Mouse (Mus musculus) stomach, embryonic 16.5 days (tissue): ENCODE data around the gene Sh3pxd2a. TPM values are rescaled to one million over a fixed set of nuclear protein-coding genes. Genes with fewer than 3 reads are reported as not detected.

Experiments used
- ATAC-seq: fragments of 200-750 bp; cut with Nextera tagmentation; 2 replicates; pipeline ENCODE4 v1.8.0; 2017; ENCODE audit warnings: moderate number of reproducible peaks, moderate TSS enrichment; ENCODE audit not compliant: insufficient read depth, low FRiP score
- H3K27ac ChIP-seq: fragments of 300-500 bp; sonication (generic); 2 replicates; pipeline ENCODE4 v1.5.1; 2014; ENCODE audit warnings: low read length
- H3K27me3 ChIP-seq: fragments of 300-500 bp; sonication (generic); 2 replicates; pipeline ENCODE4 v1.6.1; 2014; ENCODE audit warnings: low read length, control low read depth, mixed read lengths; ENCODE audit not compliant: control insufficient read depth, insufficient read depth
- H3K36me3 ChIP-seq: fragments of 300-500 bp; sonication (generic); 2 replicates; pipeline ENCODE4 v1.6.1; 2014; ENCODE audit warnings: low read length; ENCODE audit not compliant: control insufficient read depth, insufficient read depth
- H3K4me1 ChIP-seq: fragments of 300-500 bp; sonication (generic); 2 replicates; pipeline ENCODE4 v1.6.1; 2014; ENCODE audit warnings: low read length, control low read depth, mixed read lengths; ENCODE audit not compliant: control insufficient read depth, insufficient read depth
- H3K4me2 ChIP-seq: fragments of 300-500 bp; sonication (generic); 2 replicates; pipeline ENCODE4 v1.6.1; 2014; ENCODE audit warnings: low read depth, low read length, mixed read lengths
- H3K4me3 ChIP-seq: fragments of 300-500 bp; sonication (generic); replicated peaks from 2 replicates; pipeline ENCODE4 v1.5.1; 2014; ENCODE audit warnings: mild to moderate bottlenecking, low read length
- H3K9ac ChIP-seq: fragments of 300-500 bp; sonication (generic); 2 replicates; pipeline ENCODE4 v1.6.1; 2014; ENCODE audit warnings: low read length
- H3K9me3 ChIP-seq: fragments of 300-500 bp; sonication (generic); replicated peaks from 2 replicates; pipeline ENCODE4 v1.6.1; 2016; ENCODE audit warnings: low read length, control low read depth; ENCODE audit not compliant: control insufficient read depth
- WGBS: fragments of 180-500 bp; shearing (Covaris S2); extraction: QIAGEN DNeasy Blood & Tissue Kit; methylation state at CpG from one replicate; pipeline ENCODE4 v1.1.7; 2014; 5-methylcytosine and 5-hydroxymethylcytosine counted together
- microRNA-seq: library from miRNA; unstranded; fragments of <30 nt; microRNA quantifications from one replicate; pipeline ENCODE4, GENCODE M21; 2016
- polyA plus RNA-seq: library from polyadenylated mRNA; unstranded; fragments of >200 nt; fragmentation: Nextera tagmentation; extraction: Ambion mirVana; gene quantifications from 2 replicates; pipeline ENCODE4 v1.2.1, GENCODE M21; 2015

Sh3pxd2a gene
- polyA plus RNA-seq, 1 experiment from 2014 or later: 6.6 TPM

DNA sequence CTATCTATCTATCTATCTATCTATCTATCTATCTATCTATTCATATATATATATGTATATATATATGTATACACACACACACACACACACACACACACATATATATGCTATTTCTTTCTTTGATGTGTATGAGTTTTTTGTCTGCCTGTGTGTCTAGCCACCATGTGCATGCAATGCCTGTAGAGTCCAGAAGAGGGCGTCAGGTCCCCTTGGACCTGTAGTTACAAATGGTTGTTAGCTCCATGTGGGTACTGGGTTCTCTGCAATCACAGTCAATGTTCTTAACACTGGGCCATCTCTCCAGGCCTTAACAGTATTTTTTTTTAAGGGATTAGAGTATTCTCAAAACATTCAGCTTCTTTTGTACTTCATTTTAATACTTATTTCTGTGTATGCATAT lies 250.7 kb downstream of the Sh3pxd2a start:
- no peak for ATAC-seq
- Histone ChIP-seq H3K36me3 (no peaks in the 10 kb centered on the region), H3K9ac (no peak overlapping the region), H3K4me3 (no peak overlapping the region), H3K9me3 (no peaks in the 10 kb centered on the region), H3K4me1 (no peaks in the 10 kb centered on the region), H3K27me3 (no peaks in the 10 kb centered on the region), H3K4me2 (no peak overlapping the region), H3K27ac (no peak overlapping the region)
- WGBS: 63% methylated on average over 1 of the region's 1 CpGs

DNA sequence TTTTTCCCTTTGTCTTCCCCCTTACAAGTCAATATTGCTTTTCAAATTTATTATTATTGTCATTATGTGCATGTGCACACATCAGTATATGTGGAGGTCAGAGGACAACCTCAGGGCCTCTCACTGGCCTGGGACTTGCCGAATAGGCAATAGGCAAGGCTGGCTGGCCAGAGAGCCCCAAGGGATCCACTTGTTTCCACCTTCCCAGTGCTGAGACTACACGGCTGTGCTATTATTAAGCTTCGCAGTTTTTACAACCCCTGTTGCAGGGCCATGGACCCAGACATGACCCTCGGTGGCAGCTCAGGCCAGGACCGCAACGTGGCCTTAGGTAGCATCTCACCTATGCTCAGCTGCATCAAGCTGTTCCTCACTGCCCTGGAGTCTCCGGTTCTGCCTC lies 251.8 kb downstream of the Sh3pxd2a start:
- Histone ChIP-seq H3K27ac (no peak overlapping the region), H3K9ac (no peak overlapping the region), H3K36me3 (no peaks in the 10 kb centered on the region), H3K4me2 (no peak overlapping the region), H3K27me3 (no peaks in the 10 kb centered on the region), H3K4me1 (no peaks in the 10 kb centered on the region), H3K4me3 (no peak overlapping the region), H3K9me3 (no peaks in the 10 kb centered on the region)
- 83% methylated on average over 7 of the region's 7 CpGs for WGBS
- no peak for ATAC-seq

DNA sequence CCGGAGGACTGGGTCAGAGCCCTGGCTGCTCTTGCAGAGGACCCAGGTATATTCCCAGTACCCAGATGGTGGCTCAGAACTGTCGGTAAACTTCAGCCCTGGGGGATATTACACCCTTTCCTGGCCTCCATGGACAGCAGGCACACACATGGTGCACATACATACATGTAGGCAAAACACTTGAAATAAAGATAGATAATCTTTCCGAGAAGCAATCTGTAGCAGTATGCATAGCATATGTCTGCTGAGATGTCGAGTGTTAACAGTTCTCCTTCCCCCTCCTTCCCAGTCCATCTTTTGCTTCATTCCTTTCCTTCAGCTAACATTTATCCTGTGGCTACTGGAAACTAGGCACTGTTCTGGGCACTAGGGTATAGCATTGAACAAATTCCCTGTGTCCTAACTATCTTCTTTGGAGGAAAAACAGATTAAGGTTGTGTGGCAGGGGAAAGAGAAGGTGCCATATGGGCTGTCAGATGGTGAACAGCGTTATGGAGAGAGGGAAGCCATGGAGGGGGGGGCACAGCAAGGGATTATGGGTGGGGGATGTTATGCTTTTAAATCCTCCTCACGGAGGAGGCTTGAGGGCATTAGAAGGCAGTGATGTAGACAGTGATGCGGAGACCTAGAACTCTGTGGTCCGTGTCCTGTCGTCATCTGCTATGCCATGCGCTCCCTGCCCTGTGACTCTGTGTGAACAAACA lies 252.4 kb downstream of the Sh3pxd2a start:
- H3K9me3 ChIP-seq: no peaks in the 10 kb centered on the region

DNA sequence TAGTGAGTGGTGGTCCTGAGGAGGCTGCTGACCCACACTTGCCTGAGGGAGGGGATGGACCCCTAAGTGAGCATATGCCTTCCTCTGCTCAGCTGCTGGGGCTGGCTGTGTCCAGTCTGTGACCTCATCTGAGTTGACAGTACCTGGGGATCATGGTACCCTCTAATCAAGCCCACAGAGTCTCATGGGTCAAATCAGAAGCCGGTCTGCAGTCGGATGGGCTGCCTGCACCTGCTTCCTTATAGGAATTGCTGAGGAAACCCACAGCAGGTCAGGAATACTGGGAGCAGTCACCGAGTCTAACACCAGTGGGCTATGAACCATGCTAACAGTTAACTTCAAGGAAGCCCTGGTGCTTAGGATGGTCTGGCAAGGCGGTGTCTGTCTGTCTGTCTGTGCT lies 253.8 kb downstream of the Sh3pxd2a start:
- H3K9me3 ChIP-seq: no peaks in the 10 kb centered on the region
- H3K27ac ChIP-seq: no peak overlapping the region
- no peak overlapping the region for H3K9ac ChIP-seq
- H3K4me1 ChIP-seq: no peaks in the 10 kb centered on the region
- WGBS: 92% methylated on average over 4 of the region's 4 CpGs
- H3K27me3 ChIP-seq: no peaks in the 10 kb centered on the region
- no peak overlapping the region for H3K4me2 ChIP-seq
- no peak for ATAC-seq
- H3K36me3 ChIP-seq: no peaks in the 10 kb centered on the region
- H3K4me3 ChIP-seq: no peak overlapping the region

More for the DNA sequence above, 252.4 kb downstream of the Sh3pxd2a start:
- ATAC-seq: no peak
- no peak overlapping the region for H3K4me3 ChIP-seq
- no peaks in the 10 kb centered on the region for H3K27me3 ChIP-seq
- H3K9ac ChIP-seq: no peak overlapping the region
- WGBS: 73% methylated on average over 10 of the region's 10 CpGs
- no peak overlapping the region for H3K4me2 ChIP-seq
- H3K36me3 ChIP-seq: no peaks in the 10 kb centered on the region
- H3K4me1 ChIP-seq: no peaks in the 10 kb centered on the region
- H3K27ac ChIP-seq: no peak overlapping the region

Small RNAs within 50 kb of the gene (microRNA-seq; reads per million reads assigned to microRNA genes)
- not detected for gene Mir6995

Other genes starting within 250 kb of the Sh3pxd2a start
- gene Stn1, start 73.1 kb upstream of the Sh3pxd2a start, polyA plus RNA-seq: 49.7 and 55.4 TPM in 2 replicates
- gene Slk, start 115.3 kb upstream of the Sh3pxd2a start, polyA plus RNA-seq: 18.0 and 18.8 TPM in 2 replicates
- gene Col17a1, start 227.7 kb upstream of the Sh3pxd2a start, polyA plus RNA-seq: 12.8 and 16.0 TPM in 2 replicates